Mouse (Mus musculus) urinary bladder, postnatal 10 days (tissue): ENCODE measurements around the gene Rabl6.

Experiments used
- DNase-seq: peaks from one replicate; pipeline ENCODE4 v3.0.0; 2022; ENCODE audit warnings: low spot score

Gene Rabl6

DNA sequence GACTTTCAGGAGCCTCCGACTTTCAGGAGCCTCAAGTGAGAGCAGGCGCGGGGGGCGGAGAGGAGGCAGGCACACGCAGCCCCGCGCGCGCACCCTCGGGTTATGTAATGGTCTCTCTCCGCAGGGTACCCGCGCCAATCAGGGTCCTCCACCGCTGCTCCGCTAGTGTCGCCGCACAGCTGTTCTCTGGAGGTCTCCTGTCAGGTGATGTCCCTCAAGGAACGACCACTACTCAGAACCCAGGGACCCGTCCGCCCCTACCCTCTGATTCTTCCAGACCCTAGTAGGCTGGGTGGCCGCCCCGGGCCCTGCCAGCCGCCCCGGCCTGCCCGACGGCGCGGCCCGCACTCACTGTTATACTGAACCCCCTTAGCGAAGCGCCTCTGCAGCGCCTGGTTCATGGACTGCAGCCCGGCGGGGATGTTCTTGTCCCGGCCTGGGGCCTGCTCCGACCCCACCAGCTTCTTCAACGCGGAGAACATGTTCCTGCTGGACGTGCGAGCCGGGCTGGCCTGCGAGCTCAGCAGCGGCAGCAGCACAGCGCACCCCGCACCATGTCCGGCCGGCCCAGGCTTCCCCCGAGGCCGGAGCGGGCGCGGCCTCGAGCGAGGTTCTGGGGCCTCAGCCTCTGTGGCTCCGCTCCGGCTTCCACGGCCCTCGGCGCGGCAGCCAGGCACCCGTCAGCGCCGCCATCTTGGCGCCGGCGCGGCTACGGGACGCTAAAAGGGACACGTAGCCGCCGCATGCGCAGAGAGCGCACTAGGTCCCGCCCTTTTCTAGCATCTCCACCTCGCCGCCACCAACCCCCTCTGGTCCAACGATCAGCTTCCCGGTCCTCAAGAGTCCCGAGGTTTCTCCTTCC, at the start of gene Rabl6:
Gene Rabl6, minus strand, starts transcription at position 761 of the 862 bp plus-strand sequence.
- peak; percentile 51 for DNase-seq

DNA sequence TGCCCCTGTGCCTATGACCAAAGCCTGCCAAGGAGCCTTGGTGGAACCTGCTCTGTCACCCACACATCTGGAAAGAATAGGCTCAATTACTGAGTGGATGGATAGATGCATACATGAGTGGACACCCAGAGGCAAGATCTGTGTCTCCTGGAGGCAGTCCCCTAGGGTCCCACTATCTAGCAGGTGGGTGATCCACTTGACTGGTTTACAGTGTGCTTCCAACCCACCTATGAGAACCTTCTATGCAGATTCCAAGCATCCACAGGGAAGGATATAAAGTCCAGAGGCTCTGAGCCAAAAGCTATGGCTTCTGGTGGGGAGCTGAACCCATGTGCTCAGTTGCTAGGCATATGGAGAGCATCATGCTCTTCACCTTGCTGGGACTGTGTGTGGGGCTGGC, 49.3 kb upstream of the Rabl6 start, which contains the start of gene Lcn5:
Gene Lcn5, plus strand, starts transcription at position 301 of the 400 bp plus-strand sequence.
- DNase-seq, result no peak

DNA sequence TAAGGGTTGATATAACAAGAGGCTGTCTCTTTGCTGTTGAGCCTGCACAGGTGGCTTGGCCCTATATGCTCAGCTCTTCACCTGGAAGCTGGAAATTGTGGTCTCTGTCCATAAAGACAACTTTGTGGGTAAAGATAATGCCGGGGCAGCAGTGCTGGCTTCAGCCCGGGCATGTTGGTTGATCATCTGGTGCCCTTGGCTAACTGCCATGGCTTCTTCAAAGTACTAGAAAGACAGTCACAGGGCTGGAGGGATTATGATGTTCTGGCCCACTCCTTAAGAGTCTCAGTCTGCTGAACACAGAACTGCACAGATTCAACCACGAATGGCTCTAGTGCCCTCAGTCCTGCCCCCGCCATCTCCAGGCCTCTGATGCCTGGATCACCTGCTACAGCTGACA, 48.9 kb upstream of the Rabl6 start:
- DNase-seq, result no peak

DNA sequence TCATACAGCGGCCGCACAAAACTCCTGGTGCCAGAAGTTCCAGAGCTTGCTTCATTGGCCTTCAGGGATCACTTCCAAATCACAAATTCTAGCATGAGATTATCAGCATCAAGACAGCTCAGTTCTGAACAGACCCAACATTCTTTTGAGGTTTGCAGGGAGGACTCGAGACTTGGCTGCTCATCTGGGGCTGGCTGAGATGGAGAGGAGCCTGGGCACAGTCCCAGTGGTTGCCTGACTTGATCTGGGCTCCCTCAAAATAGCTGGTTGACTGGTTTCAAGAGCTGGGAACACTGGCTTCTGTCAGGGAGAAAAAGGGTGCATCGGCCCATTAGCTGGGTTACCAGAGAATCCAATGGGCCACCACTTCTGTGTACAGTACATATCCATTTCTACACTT, 48.4 kb upstream of the Rabl6 start:
- DNase-seq, result no peak

DNA sequence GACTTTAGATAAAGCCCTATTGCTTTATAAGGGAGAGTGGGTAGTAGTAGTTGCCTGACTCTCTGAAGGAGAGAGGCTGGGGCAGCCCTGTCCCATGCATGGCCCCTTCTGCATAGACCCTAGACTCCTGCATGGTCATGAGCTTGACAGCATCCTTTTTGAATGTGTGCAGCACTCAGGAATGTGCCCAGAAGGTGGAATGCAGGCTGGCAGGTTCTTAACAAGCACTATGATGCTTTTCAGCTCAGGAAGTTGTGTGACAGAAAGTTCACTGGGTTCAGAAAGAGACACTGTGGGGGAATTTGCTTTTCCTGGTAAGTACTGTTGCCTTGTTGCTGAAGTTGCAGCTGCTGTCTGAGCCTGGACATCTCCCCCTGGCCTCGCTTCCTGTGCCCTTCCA, 46.2 kb upstream of the Rabl6 start:
- no peak for DNase-seq

DNA sequence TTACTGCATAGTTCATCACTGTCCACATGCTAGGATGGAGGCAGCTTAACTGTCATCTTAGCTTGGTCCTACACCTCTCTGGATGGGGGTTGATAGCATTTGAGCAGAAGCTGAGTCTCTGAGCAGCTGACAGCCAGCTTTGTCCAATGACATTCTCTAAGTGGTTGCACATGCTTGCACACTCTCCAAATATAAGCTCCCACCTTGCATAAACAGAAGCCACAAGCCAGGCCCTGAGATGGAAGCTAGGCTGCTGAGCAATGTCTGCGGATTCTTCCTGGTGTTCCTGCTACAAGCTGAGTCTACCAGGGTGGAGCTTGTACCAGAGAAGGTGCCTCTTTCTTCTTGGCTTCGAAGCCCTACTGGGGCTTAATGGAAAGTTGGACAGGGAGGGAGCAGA, 44.6 kb upstream of the Rabl6 start, which contains the start of gene Lcn8:
Gene Lcn8, plus strand, starts transcription at position 219 of the 400 bp plus-strand sequence.
- DNase-seq, result no peak

DNA sequence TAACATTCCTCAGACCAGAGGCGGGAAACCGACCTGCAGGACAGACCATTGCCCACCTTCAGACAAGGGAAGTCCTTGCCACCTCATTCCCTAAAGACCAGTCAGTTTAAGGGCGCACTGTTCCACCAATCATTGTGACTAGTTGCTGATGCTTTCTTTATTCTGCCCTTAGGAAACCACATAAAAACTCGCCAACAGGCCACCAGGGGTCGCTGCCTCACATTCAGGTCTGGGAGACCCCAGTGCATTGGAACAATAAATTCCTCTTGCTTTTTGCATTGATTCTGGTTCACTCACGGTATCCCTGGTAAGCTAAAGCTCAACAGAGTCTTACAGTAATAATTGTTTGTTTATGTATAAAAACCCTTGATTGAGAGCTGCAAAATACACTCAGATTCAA, 31.6 kb upstream of the Rabl6 start:
- no peak for DNase-seq

DNA sequence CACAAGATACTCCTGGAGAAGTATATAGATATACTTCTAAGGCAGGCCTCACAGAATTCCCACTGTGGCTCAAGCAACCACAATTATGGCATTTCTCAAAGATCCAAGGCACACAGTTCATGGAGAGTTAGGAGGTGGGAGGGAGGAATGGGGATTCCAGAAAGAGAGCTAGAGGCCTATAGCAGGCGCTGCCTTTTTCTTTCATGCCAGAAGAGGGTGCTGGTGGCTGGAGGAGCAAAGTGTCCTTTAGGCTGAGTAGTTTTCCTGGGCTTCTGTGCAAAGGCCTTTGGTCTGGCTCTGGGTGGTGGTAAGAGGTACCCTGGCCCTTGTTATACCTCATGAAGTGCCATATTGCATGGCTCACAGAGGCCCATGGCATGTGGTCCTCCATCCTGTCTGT, 25.7 kb upstream of the Rabl6 start:
- no peak for DNase-seq

DNA sequence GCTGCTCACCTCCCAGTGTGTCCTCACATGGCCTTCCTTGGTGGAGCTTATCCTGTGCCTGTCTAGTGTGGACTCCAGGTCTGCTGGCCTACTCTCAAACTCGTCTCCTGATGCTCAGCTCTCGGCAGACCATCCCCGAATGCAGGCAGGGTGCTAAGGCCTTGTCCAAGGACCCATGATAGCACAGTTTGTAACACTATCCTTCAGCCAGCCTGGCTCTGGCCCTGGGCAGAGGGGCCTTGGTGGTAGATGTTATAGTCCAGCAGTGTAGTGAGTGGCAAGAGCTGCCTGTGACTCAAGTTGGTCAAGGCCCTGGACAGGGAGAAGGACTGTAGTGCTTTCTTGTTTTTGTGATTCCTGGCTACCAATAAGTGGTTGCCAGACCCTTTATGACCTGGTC, 25.3 kb upstream of the Rabl6 start:
- no peak for DNase-seq

DNA sequence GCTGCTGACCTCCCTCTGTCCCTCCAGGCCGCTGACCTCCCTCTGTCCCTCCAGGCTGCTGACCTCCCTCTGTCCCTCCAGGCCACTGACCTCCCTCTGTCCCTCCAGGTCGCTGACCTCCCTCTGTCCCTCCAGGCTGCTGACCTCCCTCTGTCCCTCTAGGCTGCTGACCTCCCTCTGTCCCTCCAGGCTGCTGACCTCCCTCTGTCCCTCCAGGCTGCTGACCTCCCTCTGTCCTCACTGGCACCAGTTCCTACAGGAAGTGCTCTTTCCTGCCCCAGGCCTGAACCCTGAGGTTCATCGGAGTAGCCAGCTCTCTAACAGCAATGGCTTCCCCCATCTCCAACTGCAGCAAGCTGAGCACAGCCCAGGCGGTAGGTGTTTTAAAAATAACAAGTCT, 20.4 kb upstream of the Rabl6 start:
- no peak for DNase-seq

DNA sequence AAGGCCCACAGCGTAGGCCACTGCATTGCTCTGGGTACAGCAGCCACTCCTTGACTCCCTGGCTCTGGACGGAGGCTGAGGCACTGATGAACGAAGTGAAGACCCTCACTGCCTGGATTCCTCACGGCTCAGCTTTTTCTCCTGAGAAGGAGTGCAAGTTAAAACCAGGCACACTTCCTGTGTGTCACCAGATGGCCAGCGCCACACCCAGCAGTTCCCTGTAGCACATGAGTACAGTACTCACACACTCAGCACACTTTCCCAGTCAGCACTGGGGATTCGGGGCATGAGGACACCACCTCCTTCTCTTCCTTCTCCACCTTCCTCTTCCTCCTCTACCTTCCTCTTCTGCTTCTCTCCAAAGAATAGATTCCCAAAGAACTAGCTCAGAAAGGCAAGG, 19.5 kb upstream of the Rabl6 start, which contains the start of gene Fcna:
Gene Fcna, minus strand, starts transcription at position 220 of the 400 bp plus-strand sequence.
- DNase-seq, result no peak

DNA sequence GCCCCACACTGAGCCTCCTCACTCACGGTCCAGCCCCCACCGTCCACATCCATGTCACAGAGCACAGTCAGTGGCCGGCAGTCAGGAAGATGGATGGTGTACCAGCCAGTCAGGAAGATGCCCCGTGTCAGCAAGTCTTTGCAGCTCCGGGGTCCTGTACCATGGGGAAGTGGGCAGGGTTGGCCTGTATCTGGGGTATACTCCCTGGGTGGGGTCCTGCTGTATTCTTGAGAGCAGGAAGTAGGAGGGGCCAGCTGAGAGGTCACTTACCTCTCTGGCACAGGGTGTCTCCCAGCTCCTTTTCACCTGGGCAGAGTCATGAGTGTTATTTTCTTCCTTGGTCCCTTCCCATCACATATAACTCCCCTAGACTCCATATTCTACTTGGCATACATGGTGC, 17.7 kb upstream of the Rabl6 start:
- no peak for DNase-seq

DNA sequence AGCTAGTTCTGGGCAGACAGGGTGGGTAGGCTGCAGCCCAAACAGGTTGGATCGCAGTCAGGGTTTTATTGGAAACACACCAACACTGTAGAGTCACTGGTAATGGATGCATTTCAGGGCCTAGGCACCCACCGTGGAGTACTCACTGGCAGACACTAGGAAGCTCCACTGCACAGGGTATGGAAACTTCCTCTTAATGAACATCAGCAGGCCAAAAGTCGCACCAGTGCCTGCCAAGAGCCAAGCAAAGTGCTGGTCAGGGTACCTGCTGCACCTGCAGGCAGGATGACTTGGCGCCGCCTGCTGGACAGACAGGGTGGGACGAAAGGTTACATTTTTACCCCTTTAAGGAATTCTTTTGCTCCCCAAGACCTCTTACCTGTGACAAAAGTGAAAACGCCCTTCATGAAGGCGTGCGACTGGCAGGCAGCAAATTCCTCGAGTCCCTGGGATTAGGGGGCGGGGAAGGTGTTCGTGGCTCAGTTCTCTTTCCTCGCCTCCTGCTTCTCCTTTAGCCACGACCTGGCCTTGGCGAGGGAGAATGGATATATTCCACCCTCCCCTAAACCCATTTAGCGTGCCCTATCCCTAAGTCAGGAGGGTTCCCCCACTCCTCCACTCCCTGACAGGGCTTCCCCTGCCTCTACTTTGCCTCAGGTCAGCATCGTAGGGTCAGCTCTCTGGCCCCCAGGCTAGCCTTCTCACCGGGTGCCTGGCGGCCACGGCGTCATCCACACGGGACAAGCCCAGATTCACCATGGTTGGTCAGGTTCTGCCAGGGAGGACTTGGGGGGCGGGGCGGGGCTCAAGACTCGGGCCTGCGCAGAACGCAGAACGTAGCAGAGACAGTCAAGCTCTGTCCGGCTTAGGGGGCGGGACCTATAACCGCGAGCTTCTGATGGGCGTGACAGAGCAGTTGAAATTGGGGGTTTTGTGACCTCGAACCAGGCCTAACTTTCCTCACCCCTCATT, 13.2 kb upstream of the Rabl6 start, which contains the start of gene Tmem141:
Gene Tmem141, minus strand, starts transcription at position 777 of the 972 bp plus-strand sequence.
- peak; percentile 67 for DNase-seq

DNA sequence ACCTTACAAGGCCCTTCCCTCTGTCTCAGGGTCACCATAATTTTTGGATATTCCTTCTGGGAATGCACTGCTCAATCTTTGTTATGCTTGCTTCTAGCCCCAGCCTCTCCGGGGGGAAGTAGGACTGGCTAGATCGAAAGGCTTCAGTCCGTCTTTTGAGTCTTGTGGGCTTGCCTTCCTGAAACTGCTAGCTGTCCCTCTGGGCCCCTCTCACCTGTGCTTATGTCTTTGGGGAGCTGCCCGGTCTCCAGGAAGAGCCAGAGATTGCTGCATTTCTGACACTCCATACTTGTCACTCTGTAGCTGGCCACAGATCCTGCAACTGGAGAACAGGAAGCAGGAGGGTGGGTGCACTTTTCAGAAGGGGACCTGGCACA, 12.5 kb upstream of the Rabl6 start:
- DNase-seq, result no peak

DNA sequence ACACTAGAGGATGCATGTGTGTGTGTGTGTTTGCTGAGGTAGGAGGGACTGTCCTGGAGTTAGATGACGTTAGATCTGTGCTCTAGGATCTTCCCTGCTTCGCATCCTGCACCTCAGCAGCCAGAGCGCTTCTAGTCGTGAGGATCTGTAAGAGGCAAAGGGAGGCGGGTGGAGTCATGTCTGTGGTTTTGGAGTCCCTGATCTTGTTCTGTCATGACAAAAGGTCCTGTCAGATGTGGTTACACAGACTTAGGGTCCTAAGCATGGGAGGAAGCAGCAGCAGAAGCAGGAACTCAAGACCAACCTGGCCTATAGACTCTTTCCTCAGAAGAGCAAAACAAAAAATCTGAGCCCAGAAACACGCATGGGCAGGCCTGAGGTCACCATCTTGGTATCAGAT, 12.1 kb upstream of the Rabl6 start:
- DNase-seq, result no peak

DNA sequence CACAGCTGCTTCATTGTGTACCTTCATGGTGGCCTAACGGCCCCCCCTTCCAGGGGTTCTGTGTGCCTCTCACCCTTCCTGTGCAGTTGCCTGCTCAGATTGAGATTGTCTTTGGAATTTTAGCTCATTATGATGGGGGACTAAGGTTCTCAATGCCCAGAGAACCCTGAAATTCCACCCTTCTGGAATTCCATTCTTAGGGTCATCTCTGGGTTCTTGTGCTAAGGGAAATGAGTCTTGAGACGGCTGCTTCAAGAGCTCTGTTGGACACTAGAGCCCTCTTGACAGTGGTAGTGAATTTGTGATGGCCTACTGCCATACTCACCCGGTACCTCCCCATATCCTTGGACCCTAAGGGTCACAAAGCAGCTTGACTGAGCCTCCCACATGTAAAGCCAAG, 9.3 kb upstream of the Rabl6 start, which contains the start of gene Ccdc183:
Gene Ccdc183, minus strand, starts transcription at position 101 of the 400 bp plus-strand sequence.
- DNase-seq, result no peak

DNA sequence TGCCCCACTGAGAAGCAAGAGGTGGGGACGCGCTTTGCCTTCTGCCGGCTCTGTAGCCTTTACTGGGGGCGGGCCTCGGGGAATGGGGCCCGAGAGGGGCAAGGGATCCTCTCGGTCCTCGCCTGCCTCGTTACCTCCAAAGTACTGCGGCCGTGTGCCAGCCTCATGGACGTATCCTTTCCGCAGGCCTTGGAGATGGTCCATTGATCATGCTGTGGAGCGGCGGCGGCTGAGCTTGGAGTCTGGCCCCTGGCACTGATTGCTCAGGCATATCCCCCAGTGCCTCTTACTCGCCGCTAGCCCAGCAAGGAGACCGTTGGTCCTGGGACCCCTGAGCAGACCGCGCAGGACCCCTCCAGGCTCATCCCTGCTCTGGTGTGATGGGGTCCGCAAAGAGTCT, 8.1 kb upstream of the Rabl6 start:
- DNase-seq, result no peak

DNA sequence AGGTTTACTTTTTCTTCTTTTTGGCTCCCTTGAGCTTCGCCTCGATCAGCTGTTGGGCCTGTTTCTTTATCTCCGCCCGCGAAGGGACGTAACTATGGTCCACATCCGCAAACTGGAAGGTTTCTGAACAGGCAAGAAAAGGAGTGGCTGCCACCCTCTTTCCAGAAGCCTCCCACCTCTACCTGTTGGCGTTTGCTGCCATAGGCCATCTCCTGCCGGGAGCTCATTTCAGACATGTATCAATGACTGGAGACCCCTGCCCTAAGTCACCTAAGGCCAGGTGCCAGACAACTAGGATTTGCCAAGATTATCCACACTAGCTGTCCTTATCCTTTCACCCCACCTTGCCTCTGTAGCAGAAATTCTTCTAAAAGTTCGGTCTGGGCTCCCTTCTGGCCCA, 350 bp upstream of the Rabl6 start:
- no peak for DNase-seq

DNA sequence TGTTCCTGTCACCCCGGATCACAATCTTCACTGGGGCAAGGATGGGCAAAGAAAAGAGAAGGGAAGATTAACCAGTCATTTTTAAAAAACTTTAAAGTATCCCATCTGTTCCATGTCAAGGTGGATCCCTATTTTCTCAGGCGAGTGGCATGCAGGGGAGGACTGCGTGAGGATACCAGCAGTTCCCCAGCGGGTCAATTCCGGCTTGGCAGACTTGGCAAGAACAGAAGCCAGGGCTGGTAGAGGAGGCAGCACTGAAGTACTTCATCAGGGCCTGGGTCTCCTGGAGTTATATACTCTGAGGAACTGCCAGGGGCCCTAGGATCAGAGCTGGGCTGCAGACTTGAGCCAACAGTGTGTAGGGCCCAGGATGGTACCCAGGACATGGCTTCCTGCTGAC, 5.8 kb downstream of the Rabl6 start:
- DNase-seq, result no peak

DNA sequence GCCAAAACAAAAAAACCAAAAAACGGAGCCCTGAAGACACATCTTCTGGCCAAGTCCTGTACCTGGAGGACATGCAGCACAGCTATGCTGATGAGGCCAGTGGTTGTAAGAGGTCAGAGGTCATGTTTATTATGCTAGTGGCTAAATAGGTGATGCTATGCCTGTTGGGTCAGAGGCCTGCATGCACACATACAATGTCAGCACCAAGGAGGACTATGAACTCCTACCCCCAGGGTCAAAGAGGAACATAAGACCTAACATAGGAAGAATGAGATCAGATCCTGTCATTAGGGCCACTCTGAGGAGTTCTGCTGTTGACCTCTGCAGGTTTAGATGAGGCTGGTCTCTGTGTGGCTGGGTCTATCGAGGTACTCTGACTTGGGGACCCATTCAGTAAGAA, 8.3 kb downstream of the Rabl6 start:
- no peak for DNase-seq

DNA sequence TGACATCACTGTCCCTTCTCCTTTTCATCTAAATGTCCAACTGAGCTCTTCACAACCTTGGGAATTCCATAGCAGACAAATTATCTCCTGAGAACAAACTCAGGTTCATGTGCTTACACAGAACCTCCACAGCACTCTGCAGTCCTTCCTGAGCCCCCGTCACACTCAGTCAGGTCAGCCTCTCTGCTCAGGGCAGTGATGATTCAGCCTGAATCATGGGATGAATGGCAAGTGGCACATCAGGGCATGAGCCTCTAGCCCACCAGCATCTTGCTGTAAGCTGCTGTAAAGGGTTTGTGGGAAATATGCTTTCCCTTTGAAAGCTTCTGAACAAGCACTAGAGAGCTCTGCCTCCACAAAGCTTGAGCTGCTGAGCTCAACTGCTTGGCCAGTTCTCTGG, 9.6 kb downstream of the Rabl6 start:
- no peak for DNase-seq

DNA sequence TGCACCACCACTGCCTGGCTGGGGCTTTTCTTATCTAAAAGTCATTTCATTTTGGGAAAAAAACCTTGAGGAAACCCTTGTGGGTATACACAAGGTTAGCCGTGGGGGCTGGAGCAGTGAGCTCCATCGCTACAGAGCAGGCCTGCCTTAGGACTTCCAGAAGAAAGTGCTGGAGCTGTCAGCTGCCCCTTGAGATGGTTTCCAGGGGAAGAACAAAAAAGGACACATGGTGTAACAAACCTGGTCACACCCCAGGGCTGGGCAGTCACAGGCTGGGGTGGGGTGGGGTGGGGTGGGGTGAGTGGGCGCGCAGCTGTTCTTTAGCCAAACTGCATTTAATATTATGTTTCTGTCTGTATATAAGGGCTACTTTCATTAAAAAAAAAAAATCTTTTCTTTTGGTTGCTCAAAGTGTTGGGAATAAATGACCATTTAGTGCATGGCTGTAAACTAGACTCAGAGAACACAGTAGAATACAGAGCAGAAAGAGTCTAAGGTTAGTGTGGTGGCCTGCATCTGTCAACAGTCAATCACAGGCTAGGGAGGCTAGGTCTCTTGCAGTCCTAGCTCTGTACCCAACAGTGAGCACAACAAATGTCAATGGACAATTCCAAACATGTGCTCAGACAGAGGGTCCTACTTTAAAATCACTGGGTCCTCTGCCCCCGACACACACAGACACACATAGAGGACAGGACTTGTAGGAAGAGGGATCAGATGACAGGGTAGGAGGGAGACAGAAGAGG, 11.4 kb downstream of the Rabl6 start:
- DNase-seq, result no peak
